Mouse (Mus musculus) liver, adult 2 months (tissue): ENCODE measurements around the gene Enox1.

Source experiments
- CTCF ChIP-seq: fragments of 200-500 bp; IDR thresholded peaks from 2 replicates; pipeline ENCODE4 v1.5.1; 2011; ENCODE audit warnings: low read depth, low read length, control low read depth
- POLR2A ChIP-seq: fragments of 200-500 bp; IDR thresholded peaks from 2 replicates; pipeline ENCODE4 v1.6.1; 2011; ENCODE audit warnings: low read length, control low read depth; ENCODE audit not compliant: insufficient read depth; ENCODE audit errors: extremely low read depth

DNA sequence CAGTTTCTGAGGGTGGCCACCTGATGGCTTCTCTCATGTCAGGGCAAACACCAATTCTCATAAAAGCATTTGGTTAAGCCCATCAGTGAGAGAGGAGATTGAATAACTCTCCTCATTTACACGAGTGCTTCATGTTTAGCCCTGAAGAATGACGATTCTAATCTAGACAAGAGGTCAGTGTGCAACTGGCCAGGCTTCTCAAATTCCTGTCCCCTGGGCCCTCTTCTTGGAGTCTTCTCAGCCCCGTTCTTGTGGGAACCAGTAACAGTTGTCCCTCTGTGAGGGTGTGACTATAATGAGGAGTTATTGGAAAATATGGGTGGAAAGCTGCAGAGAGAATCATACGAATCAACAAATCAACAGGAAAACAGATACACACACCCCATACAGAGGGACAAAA is 103.5 kb downstream of the Enox1 start:
- TF ChIP-seq POLR2A (no peak), CTCF (no peak)
